Mouse (Mus musculus): ENCODE data around the gene Catsperg1.

DNA sequence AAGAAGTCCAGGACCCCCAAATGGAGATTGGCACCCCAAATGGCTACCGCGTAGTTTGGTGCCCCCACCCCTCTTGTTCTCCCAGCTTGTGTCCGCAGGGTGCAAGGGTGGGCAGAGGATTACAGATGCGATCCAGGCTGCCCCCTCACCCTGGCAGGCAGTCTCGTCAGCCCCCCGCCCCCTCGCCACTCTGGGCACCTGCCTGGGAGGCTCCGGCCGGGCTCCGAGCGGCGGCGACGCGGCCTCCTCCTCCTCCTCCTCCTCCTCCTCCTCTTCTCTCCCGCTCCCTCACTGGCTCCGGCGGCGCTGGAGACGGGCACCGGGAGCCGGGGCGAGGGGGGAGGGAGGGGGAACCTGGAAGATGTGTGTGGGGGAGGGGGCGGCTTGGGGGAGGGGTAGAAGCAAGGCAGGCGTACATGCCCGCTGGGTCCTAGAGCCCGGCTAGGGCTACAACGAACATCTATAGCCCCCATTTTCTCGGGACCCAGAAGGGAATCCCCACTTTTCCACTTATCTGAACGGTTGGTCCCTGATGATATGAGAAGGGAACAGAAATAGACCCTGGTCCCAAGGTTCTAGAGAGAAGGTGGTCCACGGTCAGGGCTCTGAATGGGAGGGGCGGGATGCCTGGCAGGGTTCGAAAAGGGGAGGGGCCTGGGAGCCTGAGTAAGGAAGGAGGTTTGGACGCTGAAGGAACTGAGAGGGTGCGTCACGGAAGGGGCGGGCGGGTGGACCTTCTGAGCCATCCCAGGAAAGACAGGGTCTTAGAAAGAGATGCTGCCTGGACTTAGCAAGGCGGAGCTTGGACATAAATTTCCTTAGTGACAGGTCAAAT lies 44.4 kb downstream of the Catsperg1 start:
- TF ChIP-seq CTCF (IDR thresholded peaks at IDR 0.05; ENCODE audit: insufficient read depth, low read depth, low read length) (no peak), POLR2A (IDR thresholded peaks at IDR 0.05; ENCODE audit: insufficient read depth, low read depth, low read length) (peak; percentile 11; the same call in 1 of the 2 replicates)
